Mouse (Mus musculus): Measurements from ENCODE around the gene Mesp2. TPM values are rescaled to one million over a fixed set of nuclear protein-coding genes. Genes with fewer than 3 reads are reported as not detected.
"Not testable (repeated sequence)": the region's sequence is repeated elsewhere in the genome, so short reads cannot be mapped to it uniquely, and the experiment has no call there.

Gene Mesp2
- total RNA-seq (2015), result 0.10 TPM in 1 of 2 replicates, not detected in the other
- total RNA-seq (2017), result 0.27 TPM in 1 of 2 replicates, not detected in the other

GRCm38 (mm10) chr7:79810611-79811506 lies at the start of gene Mesp2:
Gene Mesp2, plus strand, starts transcription at chr7:79810727.
- peak; percentile 65 for ATAC-seq (replicated peaks; ENCODE audit: poor library complexity)

DNA sequence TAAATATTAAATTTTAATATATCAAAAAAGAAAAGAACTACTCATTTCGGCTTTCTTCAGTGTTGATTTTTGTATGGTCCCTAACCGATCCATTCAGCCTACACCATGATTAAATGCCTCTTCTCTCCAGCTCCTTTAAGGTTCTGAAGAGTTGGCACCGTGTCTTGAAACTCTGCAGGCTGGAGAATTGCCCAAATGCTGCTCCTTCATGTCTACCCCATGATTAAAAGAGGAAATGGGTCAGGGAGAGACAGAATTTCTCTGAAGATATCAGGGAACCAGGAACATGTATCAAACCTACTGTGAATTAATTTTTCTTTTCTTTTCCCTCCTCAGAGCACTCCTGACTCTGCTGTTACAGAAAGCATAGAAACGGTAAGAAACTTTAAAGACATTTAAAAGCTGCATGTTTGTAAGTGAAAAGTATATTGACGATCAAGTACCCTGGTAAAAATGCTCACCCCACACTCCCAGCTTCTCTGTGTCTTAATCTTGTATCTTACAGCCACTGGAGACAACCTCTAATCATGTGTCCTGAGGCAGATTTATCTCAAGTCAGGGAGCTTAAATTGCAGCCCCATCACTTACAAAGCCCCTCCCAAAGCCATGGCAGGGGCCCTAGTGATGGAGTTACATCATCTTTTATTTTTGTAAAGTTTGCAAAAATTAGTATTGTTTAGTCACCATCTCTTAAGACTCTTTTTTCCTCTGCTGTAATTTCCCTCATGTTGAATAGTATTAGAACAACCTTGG lies 49.2 kb upstream of the Mesp2 start:
- ATAC-seq (replicated peaks; ENCODE audit: poor library complexity), result no peak

DNA sequence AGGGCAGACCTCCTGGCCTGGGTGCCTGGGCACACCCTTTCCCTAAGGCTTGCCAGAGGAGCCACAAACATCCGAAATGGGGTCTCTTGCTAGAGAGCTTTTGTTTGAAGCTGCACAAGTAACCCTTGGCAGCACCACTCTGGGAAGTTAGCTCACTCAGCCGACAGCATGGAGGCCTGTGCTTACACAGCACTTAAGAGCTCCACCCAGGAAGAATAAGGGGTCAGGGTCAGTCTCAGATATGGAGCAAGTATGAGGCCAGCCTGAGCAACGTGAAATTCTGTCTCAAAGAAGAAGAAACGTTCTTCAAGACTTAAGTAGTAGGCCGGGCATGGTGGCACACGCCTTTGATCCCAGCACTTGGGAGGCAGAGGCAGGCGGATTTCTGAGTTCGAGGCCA lies 48.4 kb upstream of the Mesp2 start:
- no peak for ATAC-seq (replicated peaks; ENCODE audit: poor library complexity)

DNA sequence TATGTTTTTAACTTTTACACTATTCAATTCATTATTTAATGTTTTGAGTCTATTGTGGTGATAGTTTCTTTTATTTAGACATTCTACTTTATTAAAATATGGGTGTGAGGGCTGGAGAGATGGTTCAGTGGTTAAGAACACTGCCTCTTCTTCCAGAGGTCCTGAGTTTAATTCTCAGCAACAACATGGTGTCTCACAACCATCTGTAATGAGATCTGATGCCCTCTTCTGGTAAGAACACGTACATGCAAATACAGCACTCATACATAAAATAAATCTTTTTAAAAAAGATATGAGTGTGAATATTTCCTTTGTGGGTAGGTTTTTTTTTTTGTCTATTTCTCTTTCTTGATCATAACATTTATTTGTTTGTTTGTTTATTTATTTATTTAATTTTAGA lies 44.5 kb upstream of the Mesp2 start:
- ATAC-seq (replicated peaks; ENCODE audit: poor library complexity), result no peak

DNA sequence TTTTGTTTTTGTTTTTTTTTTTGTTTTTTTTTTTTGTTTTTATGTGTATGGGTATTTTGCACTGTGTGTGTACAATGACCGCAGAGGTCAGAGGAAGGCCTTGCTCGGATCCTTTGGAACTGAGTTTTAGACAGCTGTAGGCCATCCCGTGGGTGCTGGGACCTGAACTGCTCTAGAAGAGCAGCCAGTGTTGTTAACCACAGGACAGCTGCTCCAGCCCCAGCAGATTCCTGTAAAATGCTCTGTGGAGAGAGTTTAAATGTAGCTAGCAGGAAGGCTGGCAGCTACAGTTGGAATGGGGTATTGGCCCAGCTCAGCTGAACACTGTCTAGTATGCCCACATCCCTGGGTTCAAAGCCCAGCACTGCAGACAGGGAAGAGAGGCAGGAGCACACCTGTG lies 40.9 kb upstream of the Mesp2 start:
- ATAC-seq (replicated peaks; ENCODE audit: poor library complexity), result no peak

GRCm38 (mm10) chr7:79771561-79772512 lies 38.7 kb upstream of the Mesp2 start:
- ATAC-seq (replicated peaks; ENCODE audit: poor library complexity), result no peak

- peak; percentile 96 for ATAC-seq (replicated peaks; ENCODE audit: poor library complexity)
Observed at GRCm38 (mm10) chr7:79780647-79781626, 29.6 kb upstream of the Mesp2 start.

DNA sequence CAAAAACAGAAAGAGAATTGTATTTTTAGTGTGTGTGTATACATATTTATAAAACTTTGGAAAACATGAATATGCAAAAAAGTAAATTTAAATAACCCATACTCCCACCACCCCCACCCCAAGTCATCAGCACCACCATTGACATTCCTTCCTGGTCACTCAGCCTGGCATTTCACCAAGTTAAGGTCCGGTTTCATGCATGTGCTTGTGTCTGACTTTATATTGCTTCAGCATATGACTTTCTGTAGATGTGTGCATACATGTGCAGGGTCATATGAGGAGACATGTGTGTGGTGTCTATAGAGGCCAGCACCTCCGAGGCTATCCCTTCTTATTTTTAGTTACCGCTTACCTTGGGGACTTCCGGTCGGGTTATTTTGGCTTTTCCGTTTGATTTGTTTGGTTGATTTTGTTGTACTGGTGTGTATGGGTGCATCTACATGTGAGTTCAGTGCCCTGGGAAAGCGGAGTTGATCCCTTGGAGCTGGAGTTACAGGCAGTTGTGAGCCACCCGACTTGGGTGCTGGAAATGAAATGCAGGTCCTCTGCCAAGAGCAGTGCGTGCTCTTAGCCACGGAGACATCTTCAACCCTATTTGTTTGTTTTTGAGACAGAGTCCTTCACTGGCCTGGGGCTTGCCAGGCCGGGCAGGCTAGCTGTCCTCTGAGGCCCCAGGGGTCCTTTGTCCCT lies 28.6 kb upstream of the Mesp2 start:
- no peak for ATAC-seq (replicated peaks; ENCODE audit: poor library complexity)

- no peak for ATAC-seq (replicated peaks; ENCODE audit: poor library complexity)
Observed at GRCm38 (mm10) chr7:79782516-79782855, 28.0 kb upstream of the Mesp2 start.

GRCm38 (mm10) chr7:79786295-79786694 lies 24.2 kb upstream of the Mesp2 start:
- ATAC-seq (replicated peaks; ENCODE audit: poor library complexity), result peak; percentile 86

- ATAC-seq (replicated peaks; ENCODE audit: poor library complexity), result not testable (repeated sequence)
Observed at GRCm38 (mm10) chr7:79789812-79790211, 20.7 kb upstream of the Mesp2 start.

DNA sequence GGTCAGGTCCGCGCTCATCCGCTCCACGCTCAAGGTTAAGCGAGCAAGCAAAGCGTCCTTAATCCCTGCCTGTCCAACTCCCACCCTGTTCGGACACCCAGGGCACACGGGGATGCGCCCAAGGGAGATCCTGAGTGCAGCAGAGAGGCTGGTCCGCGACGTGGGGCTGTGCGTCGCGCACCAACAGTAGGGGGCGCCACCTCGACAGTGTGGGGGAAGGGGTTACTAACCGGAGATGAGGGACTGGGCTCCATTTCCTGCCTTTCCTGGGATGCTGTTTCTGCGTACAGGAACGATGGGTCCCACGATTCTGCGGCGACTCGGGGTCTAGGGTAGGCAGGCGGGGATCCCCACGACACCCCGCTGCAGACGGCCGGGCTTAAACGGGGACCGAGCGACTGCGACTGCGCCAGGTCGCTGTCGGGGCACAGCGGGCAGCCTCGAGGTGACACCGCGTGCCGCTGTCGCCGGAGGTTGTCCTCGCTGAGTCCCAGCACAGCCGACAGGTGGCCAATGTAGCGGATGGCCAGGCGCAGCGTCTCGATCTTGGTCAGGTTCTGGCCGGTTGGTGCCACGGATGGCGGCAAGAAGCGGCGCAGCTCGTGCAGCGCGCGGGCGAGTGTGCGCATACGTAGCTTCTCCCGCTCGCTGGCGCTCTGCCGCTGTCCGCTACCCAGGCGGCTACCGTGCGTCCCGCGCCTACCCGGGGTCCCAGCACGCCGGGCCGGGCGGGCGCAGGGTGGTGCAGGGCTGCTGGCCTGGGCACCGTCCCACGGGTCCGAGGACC lies 17.7 kb upstream of the Mesp2 start:
- ATAC-seq (replicated peaks; ENCODE audit: poor library complexity), result peak; percentile 43

GRCm38 (mm10) chr7:79793688-79794087 lies 16.8 kb upstream of the Mesp2 start, which contains the start of gene Mesp1:
Gene Mesp1, minus strand, starts transcription at chr7:79793788.
- ATAC-seq (replicated peaks; ENCODE audit: poor library complexity), result no peak

GRCm38 (mm10) chr7:79798606-79799005 lies 11.9 kb upstream of the Mesp2 start:
- no peak for ATAC-seq (replicated peaks; ENCODE audit: poor library complexity)

GRCm38 (mm10) chr7:79799048-79799447 lies 11.5 kb upstream of the Mesp2 start:
- ATAC-seq (replicated peaks; ENCODE audit: poor library complexity), result peak; percentile 84

DNA sequence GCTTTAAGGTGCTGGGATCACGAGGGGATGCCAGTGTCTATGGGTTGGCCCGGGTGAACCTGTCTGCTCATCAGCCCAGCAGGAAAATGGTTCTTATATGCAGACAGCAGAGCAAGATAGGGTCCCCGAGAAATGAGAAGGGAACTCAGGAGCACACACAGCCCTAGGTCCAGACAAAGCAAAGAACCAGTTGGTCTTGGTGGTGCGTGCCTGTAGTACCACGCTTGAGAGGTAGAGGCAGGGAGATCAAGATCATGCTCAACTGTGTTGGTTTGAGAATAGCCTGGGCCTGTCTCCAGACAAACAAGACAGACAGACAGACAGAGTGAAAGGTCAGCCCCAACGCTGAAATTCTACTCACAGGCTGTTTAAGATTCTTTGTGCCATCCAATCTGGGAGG lies 11.0 kb upstream of the Mesp2 start:
- ATAC-seq (replicated peaks; ENCODE audit: poor library complexity), result no peak

- no peak for ATAC-seq (replicated peaks; ENCODE audit: poor library complexity)
Observed at GRCm38 (mm10) chr7:79800336-79800735, 10.2 kb upstream of the Mesp2 start.

DNA sequence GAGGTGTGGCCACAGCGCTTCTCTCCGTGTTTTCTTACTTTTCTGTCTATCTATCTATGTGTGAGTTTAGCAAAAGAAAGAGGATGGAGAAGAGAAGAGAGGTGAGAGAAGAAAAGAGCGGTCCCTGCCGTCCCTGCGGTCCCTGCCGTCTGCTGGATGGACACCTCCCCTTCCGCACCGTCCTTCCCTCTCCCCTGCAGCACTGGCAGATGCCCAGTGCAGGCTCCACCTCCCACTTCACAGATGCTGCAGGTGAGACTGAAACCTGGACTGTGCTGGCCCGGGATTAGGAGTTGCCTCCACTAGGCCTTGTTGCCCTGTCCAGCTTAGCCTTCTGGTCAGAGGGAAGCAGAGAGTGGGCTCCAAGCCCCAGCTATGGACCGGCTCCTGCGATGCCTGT lies 9.1 kb upstream of the Mesp2 start:
- ATAC-seq (replicated peaks; ENCODE audit: poor library complexity), result no peak

All from megakaryocyte progenitor cell, adult 5-6 weeks (primary cell).